Comparison of ENCODE assay signal across 14 mouse cellular contexts in the genomic region with DNA sequence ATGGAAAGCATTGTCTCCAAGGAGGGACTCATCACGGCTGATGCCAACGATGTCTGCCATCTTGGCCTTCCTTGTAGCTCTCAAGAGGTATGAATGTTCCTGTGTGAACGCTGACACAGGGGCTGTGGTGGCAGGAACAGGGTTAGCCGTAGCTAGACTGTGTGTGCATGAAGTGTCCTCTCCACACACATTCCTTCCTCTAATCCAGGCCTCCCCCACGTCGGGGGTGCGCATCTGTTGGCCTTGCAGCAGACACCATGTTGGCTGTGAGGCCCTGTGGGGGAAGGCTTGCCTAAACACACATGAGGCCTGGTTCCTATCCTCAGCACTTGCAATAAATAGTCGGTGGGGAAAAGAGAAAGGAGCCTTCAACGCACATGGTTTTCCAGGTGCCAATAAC. TPM values are rescaled to one million over a fixed set of nuclear protein-coding genes. Genes with fewer than 3 reads are reported as not detected.
"Had no signal": no experiment of that assay in that cellular context is flagged by ENCODE, and none has a peak within 500 bp of the region (broad histone marks: within the 10 kb centered on the region; RNA-seq: fewer than 3 reads in every experiment).

No protein-coding gene starts in this region.

- H3K4me2 ChIP-seq: liver, embryonic 13.5 days; midbrain, embryonic 12.5 days had no signal

- H3K9me3 ChIP-seq: liver, embryonic 13.5 days; midbrain, embryonic 12.5 days had no signal

- H3K27ac ChIP-seq: kidney, postnatal 0 days; liver, embryonic 13.5 days; macrophage; midbrain, embryonic 12.5 days had no signal

- DNase-seq: kidney, adult 18-20 months; kidney, adult 9 months; kidney, postnatal 25 days; layer of hippocampus, adult 9-11 months; liver, embryonic 13.5 days; lung, adult 2 months; thymus, postnatal 25 days had no signal

- H3K27me3 ChIP-seq: liver, embryonic 13.5 days; midbrain, embryonic 12.5 days had no signal

- H3K4me3 ChIP-seq: liver, embryonic 13.5 days; midbrain, embryonic 12.5 days had no signal

- ATAC-seq: intestine, embryonic 16.5 days; midbrain, embryonic 16.5 days had no signal

- H3K9ac ChIP-seq: liver, embryonic 13.5 days; midbrain, embryonic 12.5 days had no signal

RNA-seq across cellular contexts. Expression of a gene that starts 15.2 kb away (rescaled TPM):
- total RNA-seq: liver, adult 2 months; monocyte, adult 5-6 weeks had no signal
